Mouse (Mus musculus) ZHBTc4 (cell line): ENCODE measurements around the gene Cldn24.
A peak's percentile ranks its signal among the peaks of the same experiment; 100 is the strongest.

Experiments used
- DNase-seq: peaks from one replicate; pipeline ENCODE4 v3.0.0-alpha.2; 2011; ENCODE audit warnings: low read depth, low spot score

The Cldn24 gene

DNA sequence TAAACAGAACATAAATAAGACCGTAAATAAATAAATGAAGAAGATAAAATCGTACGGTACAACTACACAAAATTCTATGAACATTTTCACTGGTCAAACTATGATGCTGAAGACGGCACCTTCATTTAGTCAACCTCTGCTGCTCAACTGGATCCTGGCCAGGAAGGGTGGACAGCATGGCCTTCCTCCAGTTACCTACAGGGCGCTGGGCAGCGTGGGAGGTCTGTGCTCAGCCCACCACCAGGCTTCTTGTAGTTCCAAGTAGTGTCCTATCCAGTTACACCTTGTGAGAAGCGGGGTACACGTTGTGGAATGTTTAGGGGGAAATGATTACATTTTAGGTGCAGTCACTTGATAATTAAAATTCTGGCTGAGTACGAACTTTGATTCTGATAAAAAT, 5.0 kb downstream of the Cldn24 start:
- no peak for DNase-seq

DNA sequence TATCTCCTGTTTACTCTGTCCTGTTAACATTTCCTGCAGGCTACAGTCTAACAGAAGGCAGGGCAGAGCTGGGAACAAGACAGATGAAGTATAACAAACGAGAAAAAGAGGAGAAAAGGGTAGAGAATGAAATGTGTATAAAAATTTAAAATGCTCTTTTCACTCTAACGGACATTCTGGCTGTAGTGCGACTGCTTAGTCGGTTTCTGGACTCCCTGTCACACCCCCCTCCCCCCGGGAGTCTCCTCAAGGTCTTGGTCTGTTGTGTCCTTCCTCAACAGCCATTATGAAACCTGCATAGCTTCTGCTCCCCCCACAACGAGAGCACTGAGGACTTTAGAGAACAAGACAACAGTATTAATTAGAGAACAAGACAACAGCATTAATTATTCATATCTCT, 10.7 kb downstream of the Cldn24 start:
- DNase-seq: no peak

DNA sequence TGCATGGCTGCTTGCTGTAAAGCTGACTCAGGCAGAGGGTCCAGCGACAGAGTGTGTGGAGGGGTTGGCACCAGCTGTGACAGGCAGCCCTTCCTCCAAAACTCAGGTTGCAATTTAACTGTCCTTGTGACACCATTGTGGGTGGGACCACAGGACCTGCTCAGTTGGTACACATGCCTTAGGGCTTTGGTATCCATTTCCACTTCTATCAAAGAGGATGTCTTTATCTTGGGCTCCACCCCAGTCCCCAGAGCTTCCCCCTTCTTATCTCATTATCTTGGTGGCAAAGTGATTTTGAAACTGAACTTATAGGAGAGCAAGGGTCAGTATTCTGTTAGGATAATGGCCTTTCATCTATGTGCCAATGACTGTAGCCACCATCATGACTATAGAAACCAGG, 12.0 kb downstream of the Cldn24 start:
- no peak for DNase-seq

DNA sequence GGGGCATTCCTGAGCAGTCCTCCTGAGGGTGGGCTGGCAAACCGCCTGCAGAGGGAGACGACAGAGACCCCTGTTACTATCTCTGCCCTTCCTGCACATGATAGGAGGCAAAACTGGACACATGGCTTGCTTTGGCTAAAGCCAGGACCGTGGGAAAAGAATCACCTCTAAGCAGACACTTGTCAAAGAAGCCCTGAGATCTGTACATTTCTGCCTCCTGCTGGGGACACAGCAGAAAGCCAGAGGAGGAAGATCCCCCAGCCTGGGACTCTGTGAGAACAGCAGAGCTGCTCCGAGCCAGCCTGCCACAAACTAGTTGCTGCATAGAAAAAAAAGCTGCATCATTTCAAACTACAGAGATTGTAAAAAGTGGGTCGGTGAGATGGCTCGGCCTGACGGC, 21.1 kb downstream of the Cldn24 start:
- peak; percentile 82 for DNase-seq

DNA sequence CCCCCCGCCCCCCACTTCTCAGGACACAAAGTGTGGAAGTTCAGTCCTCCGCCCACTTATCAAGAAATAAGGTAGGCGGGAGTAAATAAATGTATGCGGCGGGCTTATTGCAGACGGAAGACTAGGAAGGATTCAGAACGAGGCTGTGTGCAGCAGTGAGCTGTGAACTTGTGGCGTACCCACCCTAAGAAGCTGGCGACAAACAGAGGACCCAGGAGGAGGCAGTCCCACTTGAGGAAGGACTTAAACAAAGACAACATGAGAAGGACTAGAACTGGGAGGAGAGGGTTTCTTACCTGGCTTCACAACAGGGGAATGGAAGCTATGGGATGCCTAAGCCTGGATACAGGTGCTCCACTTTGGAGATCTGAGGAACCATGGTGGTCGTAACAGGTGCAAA, 21.7 kb downstream of the Cldn24 start:
- DNase-seq: peak; percentile 27

DNA sequence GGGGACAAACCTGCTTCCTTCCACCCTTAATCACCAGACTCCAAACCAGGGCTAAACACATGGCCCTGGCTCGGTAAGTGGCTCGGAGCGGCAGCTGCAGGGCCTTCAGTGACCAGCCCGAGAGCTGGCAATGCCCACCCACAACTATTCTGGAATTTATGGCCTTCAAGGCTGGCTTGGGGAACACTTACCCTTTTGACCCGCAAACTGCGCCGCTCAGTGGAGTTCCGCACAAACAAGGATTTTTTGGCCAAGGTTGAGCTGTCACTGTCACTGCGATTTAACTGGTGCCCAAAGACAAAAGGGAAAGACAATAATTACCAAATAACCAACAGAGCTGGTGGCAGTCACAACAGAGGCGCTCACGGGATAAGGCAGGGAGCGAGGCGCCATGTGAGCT, 24.0 kb downstream of the Cldn24 start:
- no peak for DNase-seq

DNA sequence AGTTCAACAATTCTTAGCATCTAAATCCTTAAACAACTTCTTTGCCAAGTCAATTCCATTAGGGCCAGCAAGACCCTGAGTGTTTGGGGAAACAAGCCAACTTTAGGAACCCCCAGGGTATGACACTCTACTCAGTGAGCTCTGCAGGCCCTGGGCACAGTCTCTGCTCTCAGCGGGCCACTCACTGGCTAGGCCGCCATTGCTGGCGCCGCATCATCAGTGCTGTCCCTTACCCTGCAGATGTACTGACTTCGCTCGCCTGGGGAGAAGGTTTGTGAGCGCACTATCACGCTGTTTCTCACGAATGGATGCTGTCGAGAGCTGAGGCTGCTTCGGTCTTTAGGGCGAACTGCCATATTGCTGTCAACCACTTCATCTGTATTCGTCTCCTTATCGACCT, 25.2 kb downstream of the Cldn24 start:
- no peak for DNase-seq

DNA sequence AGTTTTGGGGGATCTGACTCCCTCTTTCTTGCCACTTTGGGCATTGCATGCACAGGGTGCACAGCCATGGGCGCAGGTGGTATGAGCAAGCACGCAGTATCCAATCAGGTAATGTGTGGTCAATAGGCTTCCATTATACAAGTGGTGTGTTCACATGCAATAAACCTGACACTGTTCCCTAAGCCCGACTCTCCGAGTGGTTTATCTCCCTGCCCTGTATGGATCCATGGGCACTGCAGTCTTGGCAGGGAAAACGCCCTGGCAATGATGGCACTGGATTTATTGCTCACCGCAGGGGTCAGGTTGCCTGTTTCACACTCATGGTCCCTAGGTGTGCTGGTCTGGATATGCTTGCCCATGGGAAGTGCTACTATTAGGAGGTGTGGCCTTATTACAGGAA, 26.0 kb downstream of the Cldn24 start:
- DNase-seq: no peak

DNA sequence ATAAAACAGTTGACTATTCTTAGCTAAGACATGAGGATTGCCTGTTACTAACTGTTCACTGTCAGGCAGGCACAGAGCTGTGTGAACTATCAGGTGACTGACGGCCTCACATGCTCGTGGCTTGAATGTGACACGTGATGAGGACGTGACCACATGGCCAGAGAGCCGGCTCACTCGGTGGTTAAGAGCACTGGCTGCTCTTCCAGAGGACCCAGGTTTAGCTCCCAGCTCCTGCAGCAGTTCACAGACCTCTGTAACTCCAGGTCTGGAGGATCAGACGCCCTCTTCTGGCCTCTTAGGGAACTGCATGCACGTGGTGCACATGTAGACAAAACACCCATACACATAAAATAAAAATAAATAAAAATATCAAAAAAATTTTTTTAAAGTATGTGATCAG, 27.9 kb downstream of the Cldn24 start:
- DNase-seq: peak; percentile 79

DNA sequence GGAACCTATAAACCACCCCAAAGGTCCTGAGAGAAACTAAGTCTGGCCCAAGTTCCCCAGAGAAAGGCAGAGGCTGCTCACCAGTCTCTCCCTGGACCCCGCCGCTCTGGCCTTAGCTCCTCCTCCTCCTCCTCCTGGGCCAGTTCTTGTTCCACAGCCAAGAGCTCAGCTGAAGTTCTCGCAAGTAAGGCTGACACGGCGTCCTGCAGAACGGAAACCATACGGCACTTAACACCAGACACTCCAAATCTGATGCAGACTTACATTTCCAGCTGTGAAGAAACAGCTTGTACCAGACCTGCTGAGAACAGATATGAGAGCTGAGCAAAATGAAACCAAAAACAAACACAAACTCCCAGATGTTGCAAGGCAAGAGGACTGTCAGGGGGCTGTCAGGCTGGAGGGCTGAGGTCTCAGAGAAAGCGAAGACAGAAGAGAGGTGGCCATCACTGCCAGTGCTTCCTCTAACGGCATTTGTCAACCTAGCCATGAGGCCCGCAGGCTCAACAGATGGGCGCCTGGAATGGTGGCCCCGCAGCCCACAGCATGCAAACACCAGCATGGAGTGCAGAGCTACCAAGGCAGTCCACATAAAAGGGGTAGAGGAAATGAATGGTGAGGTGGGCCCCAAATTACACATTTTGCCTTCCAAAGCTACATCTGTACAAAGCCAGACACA, 30.0 kb downstream of the Cldn24 start:
- no peak for DNase-seq

DNA sequence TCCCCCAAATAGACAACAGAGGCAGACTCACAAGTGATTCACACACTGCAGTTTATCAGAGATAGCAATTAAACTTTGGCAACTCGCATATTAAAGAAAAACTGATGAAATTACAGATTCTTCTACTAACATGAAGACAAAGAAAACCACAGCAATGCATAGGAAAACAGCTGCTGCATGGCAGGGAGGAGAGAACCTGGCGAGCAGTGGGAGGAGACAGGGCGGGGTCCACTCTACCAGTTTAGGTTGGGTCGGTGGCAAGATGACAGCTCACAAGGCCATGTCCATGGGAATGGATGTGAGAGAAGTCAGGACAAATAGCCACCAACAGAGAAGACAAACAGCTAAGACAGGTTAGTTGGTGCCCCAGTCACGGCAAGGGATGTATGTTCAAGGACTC, 30.8 kb downstream of the Cldn24 start:
- no peak for DNase-seq

DNA sequence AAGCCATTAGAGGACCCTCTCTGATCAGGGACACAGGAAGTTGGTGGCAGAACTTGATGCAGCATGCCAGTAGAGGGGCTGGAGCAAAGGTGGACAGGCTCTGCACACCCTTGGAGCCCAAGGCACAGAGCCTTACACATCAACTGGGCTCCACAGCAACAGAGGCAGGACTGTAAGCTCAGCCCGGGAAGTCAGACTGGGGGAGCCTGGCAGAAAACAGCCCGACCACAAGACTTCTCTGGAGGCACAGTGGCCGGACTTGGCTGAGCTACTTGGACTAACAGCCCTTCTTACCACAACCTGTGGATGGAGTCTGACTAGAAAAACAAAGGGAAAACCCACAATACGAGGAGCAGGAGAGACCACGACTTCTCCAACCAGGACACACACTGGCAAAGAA, 31.4 kb downstream of the Cldn24 start:
- DNase-seq: no peak

DNA sequence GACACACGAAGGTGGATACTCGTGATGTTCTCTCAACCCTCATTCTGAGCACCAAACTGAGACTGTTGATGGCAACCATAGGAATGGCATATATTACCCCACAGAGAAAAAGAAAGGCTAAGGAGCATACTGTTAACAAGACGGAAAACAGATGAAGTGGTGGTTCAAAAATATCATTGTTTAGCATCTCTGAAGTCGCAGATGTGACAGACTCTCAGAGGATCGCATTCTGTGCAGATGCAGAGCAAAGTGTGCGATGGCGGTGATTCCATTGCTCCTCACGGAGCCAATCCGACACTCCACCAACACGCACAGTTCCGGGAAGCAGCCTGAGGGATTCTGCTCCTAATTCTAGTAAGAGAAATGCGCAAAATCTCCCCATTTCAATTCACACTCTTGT, 37.3 kb downstream of the Cldn24 start:
- no peak for DNase-seq

DNA sequence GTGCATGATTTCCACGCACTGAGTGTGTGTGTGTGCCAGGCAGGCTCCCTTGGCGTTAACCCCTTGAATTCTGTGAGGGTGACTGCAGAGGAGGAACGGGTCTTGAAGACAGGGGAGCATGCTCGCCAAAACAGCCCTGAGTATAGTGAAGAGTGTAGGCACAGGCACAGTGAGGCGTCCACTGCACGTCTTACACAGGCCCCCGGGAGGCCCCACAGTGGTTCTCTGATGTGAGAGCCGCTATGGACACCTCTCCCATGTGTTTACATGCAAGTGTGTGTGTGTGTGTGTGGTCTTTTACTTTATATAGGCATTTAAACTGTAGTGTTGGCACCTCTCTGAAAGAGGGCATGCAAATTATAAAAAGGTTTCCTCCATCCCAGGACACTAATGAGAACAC, 44.6 kb downstream of the Cldn24 start:
- DNase-seq: no peak

DNA sequence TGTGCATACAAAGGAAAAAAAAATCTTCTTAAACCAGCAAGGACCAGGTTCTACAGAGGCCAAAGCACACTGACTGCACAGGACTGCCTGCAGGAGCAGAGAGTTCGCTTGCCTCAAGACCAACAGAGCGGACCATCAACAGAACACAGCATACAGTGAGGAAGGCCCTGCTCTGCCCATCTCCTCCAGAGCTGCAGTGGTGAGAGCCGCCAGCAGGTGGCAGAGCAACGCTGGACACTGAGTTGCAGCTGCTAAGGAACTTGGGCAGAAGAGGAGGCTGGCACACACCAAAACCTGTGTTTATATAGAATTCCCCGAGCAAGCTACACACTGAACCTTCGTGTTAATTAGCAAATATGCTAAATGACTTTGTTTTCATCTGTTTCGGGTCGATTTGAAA, 45.1 kb downstream of the Cldn24 start:
- DNase-seq: peak; percentile 82
